Mouse (Mus musculus): ENCODE data around the gene E2f1. TPM values are rescaled to one million over a fixed set of nuclear protein-coding genes. Genes with fewer than 3 reads are reported as not detected.

Gene E2f1
- polyA plus RNA-seq, 1 experiment = 15.0 TPM

GRCm38 (mm10) chr2:154580586-154580985 lies 10.9 kb upstream of the E2f1 start:
- peak; percentile 38 for DNase-seq (ENCODE audit: low read depth)
- TF ChIP-seq POLR2A (IDR thresholded peaks at IDR 0.05; ENCODE audit: borderline replicate concordance, extremely low read depth, insufficient read depth, insufficient read length, poor library complexity, severe bottlenecking) (no peak), CTCF (IDR thresholded peaks at IDR 0.05; ENCODE audit: borderline replicate concordance, extremely low read depth, insufficient read depth, insufficient read length) (no peak)

GRCm38 (mm10) chr2:154577744-154578067 lies 8.0 kb upstream of the E2f1 start:
- TF ChIP-seq CTCF (IDR thresholded peaks at IDR 0.05; ENCODE audit: borderline replicate concordance, extremely low read depth, insufficient read depth, insufficient read length) = no peak
- no peak for TF ChIP-seq POLR2A (IDR thresholded peaks at IDR 0.05; ENCODE audit: borderline replicate concordance, extremely low read depth, insufficient read depth, insufficient read length, poor library complexity, severe bottlenecking)
- DNase-seq (ENCODE audit: low read depth) = no peak

- DNase-seq (ENCODE audit: low read depth) = peak; percentile 73
- no peak for TF ChIP-seq CTCF (IDR thresholded peaks at IDR 0.05; ENCODE audit: borderline replicate concordance, extremely low read depth, insufficient read depth, insufficient read length)
- no peak for TF ChIP-seq POLR2A (IDR thresholded peaks at IDR 0.05; ENCODE audit: borderline replicate concordance, extremely low read depth, insufficient read depth, insufficient read length, poor library complexity, severe bottlenecking)
These were observed 7.4 kb upstream of the E2f1 start for GRCm38 (mm10) chr2:154576876-154577743.

- peak; percentile 50 for DNase-seq (ENCODE audit: low read depth)
- TF ChIP-seq POLR2A (IDR thresholded peaks at IDR 0.05; ENCODE audit: borderline replicate concordance, extremely low read depth, insufficient read depth, insufficient read length, poor library complexity, severe bottlenecking) (no peak), CTCF (IDR thresholded peaks at IDR 0.05; ENCODE audit: borderline replicate concordance, extremely low read depth, insufficient read depth, insufficient read length) (no peak)
These were observed 4.6 kb upstream of the E2f1 start for GRCm38 (mm10) chr2:154574271-154574670.

- no peak for TF ChIP-seq CTCF (IDR thresholded peaks at IDR 0.05; ENCODE audit: borderline replicate concordance, extremely low read depth, insufficient read depth, insufficient read length)
- no peak for TF ChIP-seq POLR2A (IDR thresholded peaks at IDR 0.05; ENCODE audit: borderline replicate concordance, extremely low read depth, insufficient read depth, insufficient read length, poor library complexity, severe bottlenecking)
- DNase-seq (ENCODE audit: low read depth) = no peak
These were observed 3.3 kb upstream of the E2f1 start for GRCm38 (mm10) chr2:154572996-154573395.

- TF ChIP-seq POLR2A (IDR thresholded peaks at IDR 0.05; ENCODE audit: borderline replicate concordance, extremely low read depth, insufficient read depth, insufficient read length, poor library complexity, severe bottlenecking) = no peak
- no peak for TF ChIP-seq CTCF (IDR thresholded peaks at IDR 0.05; ENCODE audit: borderline replicate concordance, extremely low read depth, insufficient read depth, insufficient read length)
- DNase-seq (ENCODE audit: low read depth) = no peak
These were observed 2.3 kb upstream of the E2f1 start for GRCm38 (mm10) chr2:154571976-154572375.

- no peak for DNase-seq (ENCODE audit: low read depth)
These were observed 1.6 kb upstream of the E2f1 start for GRCm38 (mm10) chr2:154571266-154571665.

GRCm38 (mm10) chr2:154570666-154571065 lies 974 bp upstream of the E2f1 start:
- no peak for TF ChIP-seq CTCF (IDR thresholded peaks at IDR 0.05; ENCODE audit: borderline replicate concordance, extremely low read depth, insufficient read depth, insufficient read length)
- TF ChIP-seq POLR2A (IDR thresholded peaks at IDR 0.05; ENCODE audit: borderline replicate concordance, extremely low read depth, insufficient read depth, insufficient read length, poor library complexity, severe bottlenecking) = no peak
- no peak for DNase-seq (ENCODE audit: low read depth)

More at GRCm38 (mm10) chr2:154571266-154571665, 1.6 kb upstream of the E2f1 start:
- TF ChIP-seq POLR2A (IDR thresholded peaks at IDR 0.05; ENCODE audit: borderline replicate concordance, extremely low read depth, insufficient read depth, insufficient read length, poor library complexity, severe bottlenecking) (no peak), CTCF (IDR thresholded peaks at IDR 0.05; ENCODE audit: borderline replicate concordance, extremely low read depth, insufficient read depth, insufficient read length) (no peak)

GRCm38 (mm10) chr2:154569071-154569748 lies 482 bp downstream of the E2f1 start:
- TF ChIP-seq CTCF (IDR thresholded peaks at IDR 0.05; ENCODE audit: borderline replicate concordance, extremely low read depth, insufficient read depth, insufficient read length) = no peak
- TF ChIP-seq POLR2A (IDR thresholded peaks at IDR 0.05; ENCODE audit: borderline replicate concordance, extremely low read depth, insufficient read depth, insufficient read length, poor library complexity, severe bottlenecking) = 0 out of 2 replicates have a peak, but pooled peaks have one; percentile 18

GRCm38 (mm10) chr2:154568329-154569070 lies 1.2 kb downstream of the E2f1 start:
- no peak for TF ChIP-seq CTCF (IDR thresholded peaks at IDR 0.05; ENCODE audit: borderline replicate concordance, extremely low read depth, insufficient read depth, insufficient read length)
- no peak for TF ChIP-seq POLR2A (IDR thresholded peaks at IDR 0.05; ENCODE audit: borderline replicate concordance, extremely low read depth, insufficient read depth, insufficient read length, poor library complexity, severe bottlenecking)
- DNase-seq (ENCODE audit: low read depth) = peak; percentile 85

More at GRCm38 (mm10) chr2:154569071-154569748, 482 bp downstream of the E2f1 start:
- DNase-seq (ENCODE audit: low read depth) = peak; percentile 75

- no peak for DNase-seq (ENCODE audit: low read depth)
- no peak for TF ChIP-seq POLR2A (IDR thresholded peaks at IDR 0.05; ENCODE audit: borderline replicate concordance, extremely low read depth, insufficient read depth, insufficient read length, poor library complexity, severe bottlenecking)
- TF ChIP-seq CTCF (IDR thresholded peaks at IDR 0.05; ENCODE audit: borderline replicate concordance, extremely low read depth, insufficient read depth, insufficient read length) = no peak
These were observed 1.9 kb downstream of the E2f1 start for GRCm38 (mm10) chr2:154567766-154568165.

All from brain, embryonic 14.5 days (tissue).